Comparison of ENCODE assay signal across 28 mouse cellular contexts in genomic region chr16:56655193-56655910, GRCm38 (mm10).
DNase-seq lines count a peak whose midpoint lies in the region; ATAC-seq and TF ChIP-seq lines count a peak whose summit lies in the region.
"Had no signal": no experiment of that assay in that cellular context is flagged by ENCODE, and none has a peak within 500 bp of the region (broad histone marks: within the 10 kb centered on the region; RNA-seq: fewer than 3 reads in every experiment).

No protein-coding gene starts in this region.

- H3K27ac ChIP-seq in kidney, adult 2 months (ENCODE audit: insufficient read depth, low read depth, low read length), result no peak overlapping the region
- no peak overlapping the region for H3K27ac ChIP-seq in limb, embryonic 12.5 days
- no peak overlapping the region for H3K27ac ChIP-seq in limb, embryonic 10.5 days
- H3K27ac ChIP-seq in midbrain, postnatal 0 days (ENCODE audit: low read depth, low read length), result no peak overlapping the region
- H3K27ac ChIP-seq: embryonic facial prominence, embryonic 13.5 days; forebrain, embryonic 12.5 days; heart, embryonic 13.5 days; limb, embryonic 15.5 days; liver, embryonic 15.5 days; lung, embryonic 15.5 days; macrophage; neural tube, embryonic 13.5 days had no signal

- no peaks in the 10 kb centered on the region for H3K27me3 ChIP-seq in kidney, adult 2 months (replicated peaks; ENCODE audit: control insufficient read depth, insufficient read depth, low read length)
- no peaks in the 10 kb centered on the region for H3K27me3 ChIP-seq in limb, embryonic 12.5 days
- H3K27me3 ChIP-seq in limb, embryonic 10.5 days (ENCODE audit: low read depth, poor library complexity, severe bottlenecking), result no peaks in the 10 kb centered on the region
- no peaks in the 10 kb centered on the region for H3K27me3 ChIP-seq in midbrain, postnatal 0 days (ENCODE audit: insufficient read depth, low read length)
- H3K27me3 ChIP-seq: embryonic facial prominence, embryonic 13.5 days; forebrain, embryonic 12.5 days; heart, embryonic 13.5 days; limb, embryonic 15.5 days; liver, embryonic 15.5 days; lung, embryonic 15.5 days; neural tube, embryonic 13.5 days had no signal

- no peaks in the 10 kb centered on the region for H3K4me1 ChIP-seq in kidney, adult 2 months (ENCODE audit: control insufficient read depth, insufficient read depth, low read length)
- 0 out of 2 replicates have a peak, but pooled peaks cover 5% of the 10 kb centered on the region for H3K4me1 ChIP-seq in limb, embryonic 12.5 days (replicated peaks)
- no peaks in the 10 kb centered on the region for H3K4me1 ChIP-seq in limb, embryonic 10.5 days
- no peaks in the 10 kb centered on the region for H3K4me1 ChIP-seq in midbrain, postnatal 0 days (ENCODE audit: insufficient read depth, low read length)
- H3K4me1 ChIP-seq: embryonic facial prominence, embryonic 13.5 days; forebrain, embryonic 12.5 days; heart, embryonic 13.5 days; limb, embryonic 15.5 days; liver, embryonic 15.5 days; lung, embryonic 15.5 days; neural tube, embryonic 13.5 days had no signal

- no peak for TF ChIP-seq CTCF in kidney, adult 2 months (conservative IDR thresholded peaks at IDR 0.05; ENCODE audit: insufficient read depth, insufficient read length, low read depth, low read length)
- TF ChIP-seq CTCF in midbrain, postnatal 0 days (IDR thresholded peaks at IDR 0.05), result no peak

- TF ChIP-seq POLR2A in kidney, adult 2 months (IDR thresholded peaks at IDR 0.05; ENCODE audit: low read depth, low read length), result no peak

- ATAC-seq in limb, embryonic 12.5 days (ENCODE audit: insufficient number of reproducible peaks, insufficient read depth, low FRiP score, low TSS enrichment, low read depth), result no peak
- ATAC-seq in midbrain, postnatal 0 days (ENCODE audit: low FRiP score), result 0 out of 2 replicates have a peak, but pooled peaks have one; percentile 34
- ATAC-seq: activated CD4-positive, CD25-positive, alpha-beta regulatory T cell, adult 4 months; intestine, postnatal 0 days had no signal

- H3K4me2 ChIP-seq in limb, embryonic 12.5 days, result peak overlapping the region; percentile 13; the same call in 1 of the 2 replicates
- H3K4me2 ChIP-seq in midbrain, postnatal 0 days (ENCODE audit: low read depth, low read length, poor library complexity, severe bottlenecking), result peak overlapping the region; percentile 23
- H3K4me2 ChIP-seq: embryonic facial prominence, embryonic 13.5 days; forebrain, embryonic 12.5 days; heart, embryonic 13.5 days; limb, embryonic 15.5 days; liver, embryonic 15.5 days; lung, embryonic 15.5 days; neural tube, embryonic 13.5 days had no signal

- no peak overlapping the region for H3K4me3 ChIP-seq in kidney, adult 2 months (ENCODE audit: insufficient read depth, low read depth, low read length)
- no peak overlapping the region for H3K4me3 ChIP-seq in limb, embryonic 12.5 days (replicated peaks)
- H3K4me3 ChIP-seq in limb, embryonic 10.5 days, result no peak overlapping the region
- no peak overlapping the region for H3K4me3 ChIP-seq in midbrain, postnatal 0 days (ENCODE audit: low read depth, low read length)
- H3K4me3 ChIP-seq: embryonic facial prominence, embryonic 13.5 days; erythroblast, embryonic 14.5 days; forebrain, embryonic 12.5 days; heart, embryonic 13.5 days; limb, embryonic 15.5 days; liver, embryonic 15.5 days; lung, embryonic 15.5 days; myocyte; neural tube, embryonic 13.5 days had no signal

- WGBS in kidney, adult 2 months, result 57% methylated on average over 12 of the region's 12 CpGs
- WGBS in limb, embryonic 12.5 days, result 79% methylated on average over 12 of the region's 12 CpGs
- WGBS in limb, embryonic 10.5 days, result 86% methylated on average over 12 of the region's 12 CpGs
- WGBS in midbrain, postnatal 0 days, result 64% methylated on average over 12 of the region's 12 CpGs

- DNase-seq in kidney, adult 2 months, result peak; percentile 5
- DNase-seq in kidney, adult 18-20 months, result no peak
- DNase-seq in limb, embryonic 10.5 days (ENCODE audit: low spot score), result no peak
- peak; percentile 16 for DNase-seq in R1 (ENCODE audit: low read depth, low spot score)
- DNase-seq in midbrain, postnatal 0 days (ENCODE audit: low spot score), result no peak
- DNase-seq in layer of hippocampus, adult 11-12 months (ENCODE audit: low spot score), result no peak
- DNase-seq: adrenal gland, adult 8-10 months; cerebellum, adult 18-20 months; cerebellum, postnatal 14 days; gastrocnemius, postnatal 25 days; heart, adult 18-20 months; heart, postnatal 14 days; layer of hippocampus, postnatal 36 days; right cerebral cortex, postnatal 4 days; thymus, postnatal 14 days had no signal

- H3K9ac ChIP-seq in limb, embryonic 12.5 days (replicated peaks), result no peak overlapping the region
- no peak overlapping the region for H3K9ac ChIP-seq in midbrain, postnatal 0 days (replicated peaks; ENCODE audit: low read length, poor library complexity, severe bottlenecking)
- H3K9ac ChIP-seq: embryonic facial prominence, embryonic 13.5 days; forebrain, embryonic 12.5 days; heart, embryonic 13.5 days; limb, embryonic 15.5 days; liver, embryonic 15.5 days; lung, embryonic 15.5 days; neural tube, embryonic 13.5 days had no signal

- H3K36me3 ChIP-seq in kidney, adult 2 months (ENCODE audit: control insufficient read depth, insufficient read depth, low read length), result no peaks in the 10 kb centered on the region
- H3K36me3 ChIP-seq in limb, embryonic 12.5 days, result no peaks in the 10 kb centered on the region
- H3K36me3 ChIP-seq in limb, embryonic 10.5 days, result no peaks in the 10 kb centered on the region
- H3K36me3 ChIP-seq in midbrain, postnatal 0 days (ENCODE audit: insufficient read depth, low read length), result no peaks in the 10 kb centered on the region
- H3K36me3 ChIP-seq: embryonic facial prominence, embryonic 13.5 days; forebrain, embryonic 12.5 days; heart, embryonic 13.5 days; limb, embryonic 15.5 days; liver, embryonic 15.5 days; lung, embryonic 15.5 days; neural tube, embryonic 13.5 days had no signal

- no peaks in the 10 kb centered on the region for H3K9me3 ChIP-seq in limb, embryonic 12.5 days
- no peaks in the 10 kb centered on the region for H3K9me3 ChIP-seq in limb, embryonic 10.5 days (replicated peaks)
- H3K9me3 ChIP-seq in midbrain, postnatal 0 days (ENCODE audit: low read length), result no peaks in the 10 kb centered on the region
- H3K9me3 ChIP-seq: embryonic facial prominence, embryonic 13.5 days; forebrain, embryonic 12.5 days; heart, embryonic 13.5 days; limb, embryonic 15.5 days; liver, embryonic 15.5 days; lung, embryonic 15.5 days; neural tube, embryonic 13.5 days had no signal

Comparison
In these comparisons a context has a peak if more than half of its experiments do, and no peak if none do; other contexts are left out.
1. DNase-seq: peak in kidney, adult 2 months (single experiment) and R1 (single experiment); none in kidney, adult 18-20 months (single experiment), limb, embryonic 10.5 days (single experiment), midbrain, postnatal 0 days (single experiment) and layer of hippocampus, adult 11-12 months (single experiment).